Mouse (Mus musculus): Measurements from ENCODE around the gene Slc32a1. TPM values are rescaled to one million over a fixed set of nuclear protein-coding genes. Genes with fewer than 3 reads are reported as not detected.

Gene Slc32a1
- polyA plus RNA-seq, 1 experiment = not detected

GRCm38 (mm10) chr2:158624718-158625222 lies 14.2 kb downstream of the Slc32a1 start, which contains the start of gene Actr5:
Actr5 (plus strand) TSS chr2:158624888.
- Histone ChIP-seq H3K4me1 (ENCODE audit: control insufficient read depth, insufficient read depth, low read length) (peaks cover 6% of the 10 kb centered on the region; the same call in 1 of the 2 replicates), H3K4me3 (ENCODE audit: insufficient read depth, low read length) (peak within 1 kb of the TSS; percentile 91), H3K27ac (ENCODE audit: insufficient read depth, low read depth, low read length) (peak within 1 kb of the TSS; percentile 56)
- TF ChIP-seq POLR2A (IDR thresholded peaks at IDR 0.05; ENCODE audit: borderline replicate concordance, low read depth, low read length) = no peak; the same call in 1 of the 2 replicates

GRCm38 (mm10) chr2:158625231-158625630 lies 14.7 kb downstream of the Slc32a1 start:
- peak overlapping the region; percentile 91 for H3K4me3 ChIP-seq (ENCODE audit: insufficient read depth, low read length)
- peaks cover 6% of the 10 kb centered on the region; the same call in 1 of the 2 replicates for H3K4me1 ChIP-seq (ENCODE audit: control insufficient read depth, insufficient read depth, low read length)
- TF ChIP-seq CTCF (IDR thresholded peaks at IDR 0.05; ENCODE audit: low read depth, low read length) = no peak
- no peak overlapping the region for H3K27ac ChIP-seq (ENCODE audit: insufficient read depth, low read depth, low read length)

GRCm38 (mm10) chr2:158625697-158626096 lies 15.1 kb downstream of the Slc32a1 start:
- no peak for TF ChIP-seq POLR2A (IDR thresholded peaks at IDR 0.05; ENCODE audit: borderline replicate concordance, low read depth, low read length)
- no peak for TF ChIP-seq CTCF (IDR thresholded peaks at IDR 0.05; ENCODE audit: low read depth, low read length)

GRCm38 (mm10) chr2:158628858-158629257 lies 18.3 kb downstream of the Slc32a1 start:
- Histone ChIP-seq H3K27ac (ENCODE audit: insufficient read depth, low read depth, low read length) (no peak overlapping the region), H3K4me3 (ENCODE audit: insufficient read depth, low read length) (no peak overlapping the region), H3K4me1 (ENCODE audit: control insufficient read depth, insufficient read depth, low read length) (peaks cover 6% of the 10 kb centered on the region; the same call in 1 of the 2 replicates)
- no peak for TF ChIP-seq CTCF (IDR thresholded peaks at IDR 0.05; ENCODE audit: low read depth, low read length)

More at GRCm38 (mm10) chr2:158625697-158626096, 15.1 kb downstream of the Slc32a1 start:
- Histone ChIP-seq H3K4me3 (ENCODE audit: insufficient read depth, low read length) (peak overlapping the region; percentile 91), H3K4me1 (ENCODE audit: control insufficient read depth, insufficient read depth, low read length) (peaks cover 6% of the 10 kb centered on the region; the same call in 1 of the 2 replicates), H3K27ac (ENCODE audit: insufficient read depth, low read depth, low read length) (no peak overlapping the region)

GRCm38 (mm10) chr2:158629414-158629813 lies 18.8 kb downstream of the Slc32a1 start:
- peaks cover 6% of the 10 kb centered on the region; the same call in 1 of the 2 replicates for H3K4me1 ChIP-seq (ENCODE audit: control insufficient read depth, insufficient read depth, low read length)
- H3K27ac ChIP-seq (ENCODE audit: insufficient read depth, low read depth, low read length) = no peak overlapping the region
- no peak overlapping the region for H3K4me3 ChIP-seq (ENCODE audit: insufficient read depth, low read length)
- TF ChIP-seq POLR2A (IDR thresholded peaks at IDR 0.05; ENCODE audit: borderline replicate concordance, low read depth, low read length) (no peak), CTCF (IDR thresholded peaks at IDR 0.05; ENCODE audit: low read depth, low read length) (peak; percentile 20; the same call in 1 of the 2 replicates)

GRCm38 (mm10) chr2:158631873-158632272 lies 21.3 kb downstream of the Slc32a1 start:
- Histone ChIP-seq H3K27ac (ENCODE audit: insufficient read depth, low read depth, low read length) (no peak overlapping the region), H3K4me3 (ENCODE audit: insufficient read depth, low read length) (no peak overlapping the region), H3K4me1 (ENCODE audit: control insufficient read depth, insufficient read depth, low read length) (no peaks in the 10 kb centered on the region)
- TF ChIP-seq CTCF (IDR thresholded peaks at IDR 0.05; ENCODE audit: low read depth, low read length) = no peak
- TF ChIP-seq POLR2A (IDR thresholded peaks at IDR 0.05; ENCODE audit: borderline replicate concordance, low read depth, low read length) = no peak

GRCm38 (mm10) chr2:158641869-158642268 lies 31.3 kb downstream of the Slc32a1 start:
- no peak overlapping the region for H3K27ac ChIP-seq (ENCODE audit: insufficient read depth, low read depth, low read length)
- TF ChIP-seq POLR2A (IDR thresholded peaks at IDR 0.05; ENCODE audit: borderline replicate concordance, low read depth, low read length) (no peak), CTCF (IDR thresholded peaks at IDR 0.05; ENCODE audit: low read depth, low read length) (peak; percentile 87)
- H3K4me3 ChIP-seq (ENCODE audit: insufficient read depth, low read length) = no peak overlapping the region
- no peaks in the 10 kb centered on the region for H3K4me1 ChIP-seq (ENCODE audit: control insufficient read depth, insufficient read depth, low read length)

GRCm38 (mm10) chr2:158642587-158642986 lies 32.0 kb downstream of the Slc32a1 start:
- Histone ChIP-seq H3K4me1 (ENCODE audit: control insufficient read depth, insufficient read depth, low read length) (no peaks in the 10 kb centered on the region), H3K4me3 (ENCODE audit: insufficient read depth, low read length) (no peak overlapping the region), H3K27ac (ENCODE audit: insufficient read depth, low read depth, low read length) (no peak overlapping the region)
- TF ChIP-seq POLR2A (IDR thresholded peaks at IDR 0.05; ENCODE audit: borderline replicate concordance, low read depth, low read length) = no peak
- no peak for TF ChIP-seq CTCF (IDR thresholded peaks at IDR 0.05; ENCODE audit: low read depth, low read length)

GRCm38 (mm10) chr2:158643791-158644190 lies 33.2 kb downstream of the Slc32a1 start:
- TF ChIP-seq CTCF (IDR thresholded peaks at IDR 0.05; ENCODE audit: low read depth, low read length) (no peak), POLR2A (IDR thresholded peaks at IDR 0.05; ENCODE audit: borderline replicate concordance, low read depth, low read length) (no peak)
- Histone ChIP-seq H3K4me1 (ENCODE audit: control insufficient read depth, insufficient read depth, low read length) (no peaks in the 10 kb centered on the region), H3K4me3 (ENCODE audit: insufficient read depth, low read length) (no peak overlapping the region), H3K27ac (ENCODE audit: insufficient read depth, low read depth, low read length) (no peak overlapping the region)

GRCm38 (mm10) chr2:158651159-158651908 lies 40.8 kb downstream of the Slc32a1 start:
- Histone ChIP-seq H3K27ac (ENCODE audit: insufficient read depth, low read depth, low read length) (no peak overlapping the region), H3K4me1 (ENCODE audit: control insufficient read depth, insufficient read depth, low read length) (peaks cover 7% of the 10 kb centered on the region), H3K4me3 (ENCODE audit: insufficient read depth, low read length) (no peak overlapping the region)
- no peak for TF ChIP-seq POLR2A (IDR thresholded peaks at IDR 0.05; ENCODE audit: borderline replicate concordance, low read depth, low read length)
- TF ChIP-seq CTCF (IDR thresholded peaks at IDR 0.05; ENCODE audit: low read depth, low read length) = no peak
